Mouse (Mus musculus): ENCODE measurements around the gene Trappc4. TPM values are rescaled to one million over a fixed set of nuclear protein-coding genes. Genes with fewer than 3 reads are reported as not detected.
"Not testable (repeated sequence)": the region's sequence is repeated elsewhere in the genome, so short reads cannot be mapped to it uniquely, and the experiment has no call there.

Gene Trappc4
- polyA plus RNA-seq (2014; fragmentation: Nextera tagmentation; extraction: Ambion mirVana) = 118 and 123 TPM in 2 replicates

DNA sequence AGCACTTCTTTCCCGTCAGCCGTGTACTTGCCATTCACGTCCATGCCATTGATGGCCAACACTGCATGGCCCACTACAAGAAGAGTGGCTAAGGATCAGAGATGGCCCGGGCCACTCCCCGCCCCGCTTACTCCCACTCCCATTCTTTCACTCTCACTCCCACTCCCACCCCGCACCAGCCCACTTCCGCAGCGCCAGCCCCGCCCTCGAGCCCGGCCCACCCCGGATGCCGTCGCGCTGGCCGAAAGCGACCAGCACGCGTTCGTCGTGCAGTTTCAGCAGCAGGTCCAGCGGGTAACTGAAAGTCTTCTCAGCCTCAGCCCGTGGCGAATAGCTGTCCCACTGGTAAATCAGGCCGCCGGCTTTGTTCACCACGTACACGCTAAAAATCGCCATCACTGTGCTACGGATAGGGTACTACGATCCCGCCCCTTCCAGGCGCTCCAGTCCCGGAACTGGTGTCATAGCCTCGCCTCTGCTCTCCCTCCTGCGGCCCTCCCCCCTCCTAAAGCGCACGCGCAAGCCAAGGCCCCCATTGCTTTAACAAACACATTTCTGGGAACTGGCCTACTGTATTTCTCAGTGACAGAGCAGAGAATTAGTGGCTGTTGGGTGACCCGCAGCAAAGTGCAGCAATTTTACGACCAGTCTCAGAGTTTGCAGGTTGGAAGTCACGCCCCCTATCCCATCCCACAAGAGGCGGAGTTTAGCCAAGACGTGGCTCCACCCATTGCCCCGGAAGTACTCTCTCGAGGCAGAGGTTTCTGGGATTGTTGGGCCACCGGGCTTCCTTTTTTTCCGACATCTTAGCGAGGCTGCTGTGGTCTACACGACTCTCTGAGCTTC is at the start of gene Trappc4, which contains the start of gene Rps25:
Gene Trappc4 (minus strand): TSS at position 695 of the 846 bp plus-strand sequence.
Gene Rps25 (plus strand): TSS at position 234 of the 846 bp plus-strand sequence.
- H3K36me3 ChIP-seq (ENCODE audit: control insufficient read depth, insufficient read depth, low read length) = peaks cover 66% of the 10 kb centered on the region
- H3K4me2 ChIP-seq (replicated peaks; ENCODE audit: low read depth, low read length) = peak within 1 kb of the TSS; percentile 70
- H3K27me3 ChIP-seq (ENCODE audit: control insufficient read depth, insufficient read depth, low read length) = no peaks in the 10 kb centered on the region
- H3K9me3 ChIP-seq (ENCODE audit: control insufficient read depth, low read depth, low read length) = no peaks in the 10 kb centered on the region
- peak within 1 kb of the TSS; percentile 84 for H3K9ac ChIP-seq (replicated peaks; ENCODE audit: low read depth, low read length)
- under 1% methylated on average over 51 of the region's 51 CpGs for WGBS
- H3K4me1 ChIP-seq (ENCODE audit: control insufficient read depth, insufficient read depth, low read length) = no peaks in the 10 kb centered on the region
- H3K27ac ChIP-seq (ENCODE audit: low read length) = peak within 1 kb of the TSS; percentile 95
- peak within 1 kb of the TSS; percentile 77 for H3K4me3 ChIP-seq (ENCODE audit: low read depth, low read length)
- ATAC-seq (ENCODE audit: insufficient number of reproducible peaks, insufficient read depth, low FRiP score, low read depth) = peak; percentile 95

- Histone ChIP-seq H3K36me3 (ENCODE audit: control insufficient read depth, insufficient read depth, low read length) (no peaks in the 10 kb centered on the region), H3K4me3 (ENCODE audit: low read depth, low read length) (no peak within 1 kb of the TSS), H3K27ac (ENCODE audit: low read length) (peak within 1 kb of the TSS; percentile 23; the same call in 1 of the 2 replicates), H3K4me2 (replicated peaks; ENCODE audit: low read depth, low read length) (peak within 1 kb of the TSS; percentile 18; the same call in 1 of the 2 replicates), H3K9ac (replicated peaks; ENCODE audit: low read depth, low read length) (no peak within 1 kb of the TSS), H3K4me1 (ENCODE audit: control insufficient read depth, insufficient read depth, low read length) (no peaks in the 10 kb centered on the region), H3K27me3 (ENCODE audit: control insufficient read depth, insufficient read depth, low read length) (no peaks in the 10 kb centered on the region), H3K9me3 (ENCODE audit: control insufficient read depth, low read depth, low read length) (no peaks in the 10 kb centered on the region)
- WGBS = 25% methylated on average over 4 of the region's 4 CpGs
- no peak; the same call in 1 of the 2 replicates for ATAC-seq (ENCODE audit: insufficient number of reproducible peaks, insufficient read depth, low FRiP score, low read depth)
These were observed 47.5 kb upstream of the Trappc4 start, which contains the start of gene Upk2 for GRCm38 (mm10) chr9:44454891-44455220. Gene Upk2, minus strand, starts transcription at chr9:44454976.

DNA sequence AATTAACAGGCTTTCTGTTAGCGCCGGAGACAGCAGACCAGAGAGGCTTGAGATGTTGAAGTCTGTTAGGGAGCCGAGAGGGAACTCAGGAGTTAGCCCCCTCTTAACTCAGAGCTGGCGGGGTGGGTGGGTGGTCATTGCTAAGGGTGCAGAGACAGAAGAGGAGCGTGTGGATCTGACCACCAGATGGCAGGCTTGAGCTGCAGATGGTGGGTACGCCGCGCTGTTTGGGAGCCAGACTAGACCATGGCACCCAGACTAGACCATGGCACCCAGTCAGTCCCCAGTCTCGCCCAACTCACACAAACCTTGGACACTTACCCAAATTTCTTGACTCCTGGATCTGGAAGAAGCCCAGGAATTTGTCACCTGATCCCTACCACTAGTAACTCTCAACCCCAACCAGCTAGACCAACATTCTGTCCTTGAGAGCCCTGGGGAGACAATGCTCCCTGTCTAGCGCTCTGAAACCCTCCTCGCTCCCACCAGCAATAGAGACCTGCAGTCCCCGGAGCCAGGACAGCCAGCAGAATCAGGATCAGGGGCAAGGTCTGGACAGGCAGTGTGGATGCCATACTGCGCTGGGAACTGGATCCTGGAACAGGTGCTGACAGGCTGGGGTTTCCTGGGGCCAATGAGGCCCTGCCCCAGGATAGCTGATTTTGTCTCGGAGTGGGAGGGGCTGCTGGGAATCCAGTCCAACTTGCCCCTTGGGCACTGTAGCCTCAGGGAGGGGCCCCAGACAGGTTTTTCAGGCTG is 46.9 kb upstream of the Trappc4 start:
- Histone ChIP-seq H3K36me3 (ENCODE audit: control insufficient read depth, insufficient read depth, low read length) (no peaks in the 10 kb centered on the region), H3K9ac (replicated peaks; ENCODE audit: low read depth, low read length) (no peak overlapping the region), H3K4me1 (ENCODE audit: control insufficient read depth, insufficient read depth, low read length) (no peaks in the 10 kb centered on the region), H3K27ac (ENCODE audit: low read length) (peak overlapping the region; percentile 23; the same call in 1 of the 2 replicates), H3K27me3 (ENCODE audit: control insufficient read depth, insufficient read depth, low read length) (no peaks in the 10 kb centered on the region), H3K4me3 (ENCODE audit: low read depth, low read length) (no peak overlapping the region), H3K4me2 (replicated peaks; ENCODE audit: low read depth, low read length) (peak overlapping the region; percentile 18; the same call in 1 of the 2 replicates), H3K9me3 (ENCODE audit: control insufficient read depth, low read depth, low read length) (no peaks in the 10 kb centered on the region)
- peak; percentile 82 for ATAC-seq (ENCODE audit: insufficient number of reproducible peaks, insufficient read depth, low FRiP score, low read depth)
- WGBS = 8% methylated on average over 14 of the region's 14 CpGs

DNA sequence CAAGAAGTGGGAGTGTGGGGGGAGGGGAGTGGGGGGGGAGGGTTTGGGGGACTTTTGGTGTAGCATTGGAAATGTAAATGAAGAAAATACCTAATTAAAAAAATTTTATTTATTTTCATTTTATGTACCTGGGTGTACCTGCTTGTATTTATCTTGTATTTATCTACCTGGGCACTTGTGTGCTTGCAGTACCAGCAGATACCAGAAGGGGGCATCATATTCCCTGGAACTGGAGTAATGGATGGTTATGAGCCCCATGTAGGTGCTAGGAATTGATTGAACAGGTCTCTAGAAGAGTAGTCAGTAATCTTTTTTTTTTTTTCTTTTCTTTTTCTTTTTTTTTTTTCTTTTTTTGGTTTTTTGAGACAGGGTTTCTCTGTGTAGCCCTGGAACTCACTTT is 43.0 kb upstream of the Trappc4 start:
- H3K4me3 ChIP-seq (ENCODE audit: low read depth, low read length) = no peak overlapping the region
- no peak overlapping the region for H3K9ac ChIP-seq (replicated peaks; ENCODE audit: low read depth, low read length)
- no peaks in the 10 kb centered on the region for H3K27me3 ChIP-seq (ENCODE audit: control insufficient read depth, insufficient read depth, low read length)
- H3K9me3 ChIP-seq (ENCODE audit: control insufficient read depth, low read depth, low read length) = no peaks in the 10 kb centered on the region
- no peak for ATAC-seq (ENCODE audit: insufficient number of reproducible peaks, insufficient read depth, low FRiP score, low read depth)
- no peak overlapping the region for H3K27ac ChIP-seq (ENCODE audit: low read length)
- H3K36me3 ChIP-seq (ENCODE audit: control insufficient read depth, insufficient read depth, low read length) = no peaks in the 10 kb centered on the region
- H3K4me1 ChIP-seq (ENCODE audit: control insufficient read depth, insufficient read depth, low read length) = no peaks in the 10 kb centered on the region
- H3K4me2 ChIP-seq (replicated peaks; ENCODE audit: low read depth, low read length) = no peak overlapping the region

DNA sequence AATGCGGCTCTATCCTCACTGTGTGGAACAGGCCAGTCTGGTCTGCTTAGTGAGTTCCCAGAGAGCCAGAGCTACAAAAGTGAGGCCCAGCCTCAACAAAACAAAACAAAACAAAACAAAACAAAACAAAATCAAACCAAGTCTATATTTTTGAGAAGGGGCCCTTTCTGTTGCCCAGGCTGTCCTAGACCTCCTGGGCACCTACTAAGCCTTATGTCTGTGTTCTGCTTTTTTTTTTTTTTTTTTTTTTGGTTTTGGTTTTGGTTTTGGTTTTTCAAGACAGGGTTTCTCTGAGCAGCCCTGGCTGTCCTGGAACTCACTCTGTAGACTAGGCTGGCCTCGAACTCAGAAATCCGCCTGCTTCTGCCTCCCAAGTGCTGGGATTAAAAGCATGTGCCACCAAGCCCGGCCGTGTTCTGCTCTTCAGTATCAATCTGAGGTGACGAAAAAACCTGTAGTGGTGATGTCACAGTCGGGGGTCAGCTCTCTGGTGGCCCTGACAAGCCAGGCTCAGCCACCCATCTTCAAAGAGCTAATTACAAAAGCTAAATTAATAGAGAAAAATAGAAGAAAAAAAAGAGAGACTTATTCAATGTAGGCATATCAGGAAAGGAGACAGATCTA is 37.1 kb upstream of the Trappc4 start:
- H3K27ac ChIP-seq (ENCODE audit: low read length); H3K36me3 ChIP-seq (ENCODE audit: control insufficient read depth, insufficient read depth, low read length); H3K9me3 ChIP-seq (ENCODE audit: control insufficient read depth, low read depth, low read length); H3K4me2 ChIP-seq (replicated peaks; ENCODE audit: low read depth, low read length); H3K9ac ChIP-seq (replicated peaks; ENCODE audit: low read depth, low read length); H3K4me1 ChIP-seq (ENCODE audit: control insufficient read depth, insufficient read depth, low read length); H3K4me3 ChIP-seq (ENCODE audit: low read depth, low read length); ATAC-seq (ENCODE audit: insufficient number of reproducible peaks, insufficient read depth, low FRiP score, low read depth); H3K27me3 ChIP-seq (ENCODE audit: control insufficient read depth, insufficient read depth, low read length): not testable (repeated sequence)
- WGBS = 82% methylated on average over 7 of the region's 7 CpGs

- no peak for ATAC-seq (ENCODE audit: insufficient number of reproducible peaks, insufficient read depth, low FRiP score, low read depth)
- Histone ChIP-seq H3K4me2 (replicated peaks; ENCODE audit: low read depth, low read length) (no peak within 1 kb of the TSS), H3K27ac (ENCODE audit: low read length) (no peak within 1 kb of the TSS), H3K36me3 (ENCODE audit: control insufficient read depth, insufficient read depth, low read length) (no peaks in the 10 kb centered on the region), H3K4me1 (ENCODE audit: control insufficient read depth, insufficient read depth, low read length) (no peaks in the 10 kb centered on the region), H3K4me3 (ENCODE audit: low read depth, low read length) (no peak within 1 kb of the TSS), H3K27me3 (ENCODE audit: control insufficient read depth, insufficient read depth, low read length) (no peaks in the 10 kb centered on the region), H3K9ac (replicated peaks; ENCODE audit: low read depth, low read length) (no peak within 1 kb of the TSS), H3K9me3 (ENCODE audit: control insufficient read depth, low read depth, low read length) (no peaks in the 10 kb centered on the region)
- WGBS = 69% methylated on average over 19 of the region's 19 CpGs
These were observed 33.6 kb upstream of the Trappc4 start, which contains the start of gene Foxr1 for GRCm38 (mm10) chr9:44440961-44441360. Gene Foxr1, minus strand, starts transcription at chr9:44441136.

- no peaks in the 10 kb centered on the region for H3K4me1 ChIP-seq (ENCODE audit: control insufficient read depth, insufficient read depth, low read length)
- no peaks in the 10 kb centered on the region for H3K9me3 ChIP-seq (ENCODE audit: control insufficient read depth, low read depth, low read length)
- no peak overlapping the region for H3K9ac ChIP-seq (replicated peaks; ENCODE audit: low read depth, low read length)
- H3K4me2 ChIP-seq (replicated peaks; ENCODE audit: low read depth, low read length) = no peak overlapping the region
- ATAC-seq (ENCODE audit: insufficient number of reproducible peaks, insufficient read depth, low FRiP score, low read depth) = no peak
- no peaks in the 10 kb centered on the region for H3K36me3 ChIP-seq (ENCODE audit: control insufficient read depth, insufficient read depth, low read length)
- H3K4me3 ChIP-seq (ENCODE audit: low read depth, low read length) = no peak overlapping the region
- no peaks in the 10 kb centered on the region for H3K27me3 ChIP-seq (ENCODE audit: control insufficient read depth, insufficient read depth, low read length)
- WGBS = 77% methylated on average over 6 of the region's 6 CpGs
- H3K27ac ChIP-seq (ENCODE audit: low read length) = no peak overlapping the region
These were observed 28.3 kb upstream of the Trappc4 start for GRCm38 (mm10) chr9:44435747-44436146.

- no peaks in the 10 kb centered on the region for H3K27me3 ChIP-seq (ENCODE audit: control insufficient read depth, insufficient read depth, low read length)
- no peak overlapping the region for H3K4me2 ChIP-seq (replicated peaks; ENCODE audit: low read depth, low read length)
- no peaks in the 10 kb centered on the region for H3K4me1 ChIP-seq (ENCODE audit: control insufficient read depth, insufficient read depth, low read length)
- no peaks in the 10 kb centered on the region for H3K36me3 ChIP-seq (ENCODE audit: control insufficient read depth, insufficient read depth, low read length)
- ATAC-seq (ENCODE audit: insufficient number of reproducible peaks, insufficient read depth, low FRiP score, low read depth) = no peak
- H3K9ac ChIP-seq (replicated peaks; ENCODE audit: low read depth, low read length) = no peak overlapping the region
- WGBS = 43% methylated on average over 5 of the region's 5 CpGs
- no peak overlapping the region for H3K27ac ChIP-seq (ENCODE audit: low read length)
- no peak overlapping the region for H3K4me3 ChIP-seq (ENCODE audit: low read depth, low read length)
- H3K9me3 ChIP-seq (ENCODE audit: control insufficient read depth, low read depth, low read length) = no peaks in the 10 kb centered on the region
These were observed 25.3 kb upstream of the Trappc4 start for GRCm38 (mm10) chr9:44432577-44433185.

Measured in stomach, embryonic 14.5 days (tissue).